Mouse (Mus musculus) heart, adult 18-20 months (tissue): ENCODE measurements around the gene Myd88. TPM values are rescaled to one million over a fixed set of nuclear protein-coding genes. Genes with fewer than 3 reads are reported as not detected.
"Not testable (repeated sequence)": the region's sequence is repeated elsewhere in the genome, so short reads cannot be mapped to it uniquely, and the experiment has no call there.

ENCODE experiments used
- DNase-seq, 2 experiments: peaks; one replicate each; pipeline ENCODE4 v3.0.0; 2021 to 2022; ENCODE audit warnings: mixed read lengths in 1 of 2
- long read RNA-seq, 2 experiments: library from polyadenylated mRNA; stranded (forward); transcript quantifications; one replicate each; pipeline ENCODE4 v2.0.0; 2021
- total RNA-seq, 2 experiments: library from RNA; stranded (reverse); gene quantifications; 2 replicates each; pipeline ENCODE4 v1.2.3; 2021

The Myd88 gene
- 10 to 100 TPM; 12.9 to 13.9 TPM for total RNA-seq
- long read RNA-seq, experiment 1, transcript Myd88-201 (6 exons, 1,960 nt): major isoform, 6 of 11 reads
- long read RNA-seq, experiment 1, partial matches to known transcripts: 0 of 11 reads
- long read RNA-seq, experiment 1, other reads (novel, unspliced or antisense): 5 of 11 reads
- long read RNA-seq, experiment 2, transcript Myd88-201 (6 exons, 1,960 nt): major isoform, 12 of 19 reads
- long read RNA-seq, experiment 2, partial matches to known transcripts: 0 of 19 reads
- long read RNA-seq, experiment 2, other reads (novel, unspliced or antisense): 7 of 19 reads

DNA sequence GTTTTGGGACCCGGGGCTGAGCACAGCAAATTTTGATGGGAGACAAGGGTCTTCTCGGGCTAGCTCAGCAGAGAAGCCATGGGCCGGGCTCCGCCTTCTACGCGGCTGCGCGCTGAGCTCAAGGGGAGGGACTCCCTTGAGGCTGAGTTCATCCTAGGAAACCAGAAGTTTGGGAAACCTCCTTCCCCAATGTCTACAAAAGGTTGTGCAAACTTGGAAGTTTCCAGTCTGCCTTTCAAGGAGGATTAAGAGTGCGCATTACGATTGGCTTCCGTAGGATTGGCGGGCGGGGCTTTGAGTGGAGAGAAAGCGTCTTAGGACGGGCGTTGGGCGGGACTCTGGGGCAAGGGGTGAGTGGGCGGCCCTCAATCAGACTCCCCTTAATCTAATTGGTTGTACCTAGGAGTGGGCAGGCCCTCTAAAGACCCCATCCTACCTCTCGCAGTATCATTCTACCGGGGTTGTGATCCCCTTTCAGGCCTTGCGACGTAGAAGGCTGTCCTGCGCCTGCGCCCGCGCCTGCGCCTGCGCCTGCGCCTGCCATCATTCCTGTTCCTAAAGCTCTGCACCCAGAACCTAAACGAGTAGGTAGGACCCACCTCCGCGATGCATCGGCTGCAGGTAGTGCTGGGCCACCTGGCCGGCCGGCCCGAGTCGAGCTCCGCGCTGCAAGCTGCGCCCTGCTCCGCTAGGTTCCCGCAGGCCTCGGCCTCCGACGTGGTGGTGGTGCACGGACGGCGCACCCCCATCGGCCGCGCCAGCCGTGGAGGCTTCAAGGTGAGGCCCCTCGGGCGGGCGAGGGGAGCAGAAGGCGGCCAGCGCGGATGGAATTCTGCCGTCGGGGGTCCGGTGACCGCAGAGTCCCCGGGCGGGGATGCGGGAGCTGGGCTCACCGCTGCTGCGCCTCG, at the start of gene Myd88:
Myd88 (minus strand) TSS at position 503 of the 908 bp plus-strand sequence.
- DNase-seq: peak; percentile 97 to 99

DNA sequence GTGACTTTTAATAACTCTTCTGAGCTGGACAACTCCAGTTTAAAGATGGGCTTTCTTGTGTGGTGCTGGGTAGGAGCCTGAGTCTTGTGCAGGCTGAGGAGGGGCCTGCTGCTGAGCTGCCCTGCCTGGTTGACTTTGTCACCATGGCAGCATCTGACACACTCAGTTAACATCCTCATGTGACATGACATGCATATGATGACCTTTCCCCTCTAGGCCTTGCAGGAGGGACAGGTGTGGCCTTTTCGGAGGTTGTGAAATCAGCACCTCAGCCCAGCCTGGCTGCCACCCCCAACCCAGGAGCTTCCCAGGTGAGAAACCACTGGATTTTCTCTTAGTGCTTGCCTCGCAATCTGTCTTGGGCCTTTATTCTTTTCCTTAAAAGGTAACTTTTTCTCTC, 49.0 kb upstream of the Myd88 start:
- no peak for DNase-seq

DNA sequence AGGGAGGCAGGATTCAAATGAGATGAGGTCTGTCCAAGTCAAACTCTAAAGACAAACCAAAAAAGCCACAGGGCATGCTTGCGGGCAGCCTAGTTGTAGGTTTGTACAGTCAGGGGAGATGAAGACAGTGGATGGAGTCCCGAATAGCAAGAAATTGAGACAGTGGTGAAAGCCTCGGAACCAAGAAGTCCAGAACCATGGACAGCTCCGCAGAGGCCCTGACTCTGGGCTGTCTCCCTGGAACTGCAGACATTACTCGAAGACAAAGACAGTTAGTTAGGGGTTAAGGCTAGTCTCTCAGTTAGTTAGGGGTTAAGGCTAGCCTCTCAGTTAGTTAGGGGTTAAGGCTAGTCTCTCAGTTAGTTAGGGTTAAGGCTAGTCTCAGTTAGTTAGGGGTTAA, 47.7 kb upstream of the Myd88 start:
- DNase-seq: no peak

DNA sequence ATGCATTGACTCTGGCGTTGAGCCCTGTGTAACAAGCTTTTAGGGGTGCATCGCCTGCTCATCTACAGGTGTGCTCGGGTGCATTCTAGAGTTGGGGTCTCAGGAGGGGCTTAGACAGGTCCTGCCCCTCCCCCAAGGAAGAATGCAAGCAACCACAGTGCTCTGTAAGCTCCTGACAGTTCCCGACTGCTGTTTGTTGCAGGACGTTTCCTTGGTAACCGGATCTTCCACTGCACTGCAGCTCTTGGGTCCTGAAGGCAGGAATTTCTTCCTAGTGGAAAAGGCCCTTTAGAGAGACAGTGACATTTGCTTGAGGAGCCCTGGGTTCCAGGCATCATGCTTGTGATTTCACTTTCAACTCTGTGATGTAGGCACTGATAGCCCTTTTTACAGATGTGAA, 41.4 kb upstream of the Myd88 start:
- no peak for DNase-seq

DNA sequence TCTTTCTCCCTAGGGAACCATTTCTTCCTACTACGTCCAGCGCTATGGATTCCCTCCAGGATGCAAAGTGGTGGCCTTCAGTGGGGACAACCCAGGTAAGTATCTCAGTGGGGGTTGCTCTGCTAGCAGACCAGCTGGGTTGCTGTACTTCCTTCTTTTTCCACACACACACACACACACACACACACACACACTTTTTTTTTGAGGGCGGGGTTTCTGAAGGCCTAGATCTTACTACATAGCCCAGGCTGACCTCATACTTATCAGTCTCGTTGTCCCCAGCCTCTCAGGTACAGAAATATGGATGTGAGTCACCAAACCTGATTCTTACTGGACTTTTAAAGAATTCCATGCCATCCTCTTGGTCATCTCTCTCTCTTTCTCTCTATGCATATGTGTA, 37.0 kb upstream of the Myd88 start:
- DNase-seq: no peak

DNA sequence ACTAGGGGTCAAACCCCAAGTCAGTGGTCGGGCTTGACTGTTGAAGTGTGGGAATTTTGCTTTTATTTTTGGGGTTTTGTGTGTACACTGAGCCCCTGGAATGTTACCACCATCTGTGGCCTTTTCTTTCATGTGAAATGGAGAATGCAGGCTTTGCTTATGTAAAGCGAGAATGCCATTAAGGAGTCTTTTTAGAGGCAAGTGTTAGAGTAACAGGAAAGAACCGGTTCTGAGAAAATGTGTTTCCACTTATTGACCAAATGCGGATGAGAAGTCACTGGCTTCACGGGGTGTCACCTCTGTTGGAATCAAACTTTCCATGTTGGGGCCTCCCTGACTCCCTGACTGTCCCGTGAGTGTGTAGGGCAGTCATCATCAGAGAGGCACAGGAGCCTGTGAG, 34.3 kb upstream of the Myd88 start:
- DNase-seq: no peak

DNA sequence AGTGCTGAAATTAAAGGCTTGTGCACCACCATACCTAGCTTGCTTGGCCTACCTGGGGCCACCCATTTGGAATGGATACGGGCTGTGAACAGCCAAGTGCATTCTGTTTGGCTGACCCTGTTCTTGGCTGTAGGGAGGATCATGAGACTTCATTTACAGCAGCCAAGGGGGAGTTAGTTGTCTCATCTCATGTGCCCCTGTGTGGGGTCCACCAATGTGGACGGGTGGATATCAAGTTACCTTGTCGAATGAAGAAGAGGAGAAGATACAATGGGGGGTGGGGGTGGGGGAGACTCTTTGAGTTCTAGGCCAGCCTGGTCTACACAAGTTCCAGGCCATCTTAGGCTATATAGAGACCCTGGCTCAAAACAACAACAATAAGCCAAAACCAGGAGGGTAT, 33.8 kb upstream of the Myd88 start:
- DNase-seq: no peak

DNA sequence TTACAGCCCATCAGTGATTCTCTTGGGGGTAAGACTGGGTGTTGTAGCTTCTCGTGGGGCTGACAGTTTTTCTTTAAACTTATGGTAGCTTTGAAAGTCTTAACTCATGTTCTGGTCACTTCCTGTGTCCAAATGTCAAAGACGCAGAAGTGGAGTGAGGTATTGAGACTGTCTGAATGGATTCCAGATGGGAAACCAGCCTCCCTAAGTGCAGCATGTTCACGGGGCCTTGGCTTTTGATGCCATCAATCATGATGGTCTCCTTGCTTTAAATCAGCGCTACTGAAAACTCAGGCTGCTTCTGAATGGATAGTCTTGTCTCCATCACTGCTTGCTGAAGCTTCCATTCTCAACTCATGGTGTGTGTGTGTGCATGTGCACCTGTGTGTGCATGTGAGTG, 30.0 kb upstream of the Myd88 start:
- DNase-seq: no peak

DNA sequence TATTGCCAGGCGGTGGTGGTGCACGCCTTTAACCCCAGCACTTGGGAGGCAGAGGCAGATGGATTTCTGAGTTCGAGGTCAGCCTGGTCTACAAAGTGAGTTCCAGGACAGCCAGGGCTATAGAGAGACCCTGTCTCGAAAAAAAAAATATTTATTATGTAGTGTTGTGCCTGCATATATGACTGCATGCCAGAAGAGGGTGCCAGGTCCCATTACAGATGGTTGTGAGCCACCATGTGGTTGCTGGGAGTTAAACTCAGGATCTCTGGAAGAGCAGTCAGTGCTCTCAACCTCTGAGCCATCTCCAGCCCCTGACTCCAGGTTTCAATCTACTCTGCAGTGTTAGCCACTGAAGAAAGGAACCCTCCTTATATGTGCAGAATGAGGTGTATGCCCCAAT, 29.6 kb upstream of the Myd88 start:
- DNase-seq: not testable (repeated sequence)

DNA sequence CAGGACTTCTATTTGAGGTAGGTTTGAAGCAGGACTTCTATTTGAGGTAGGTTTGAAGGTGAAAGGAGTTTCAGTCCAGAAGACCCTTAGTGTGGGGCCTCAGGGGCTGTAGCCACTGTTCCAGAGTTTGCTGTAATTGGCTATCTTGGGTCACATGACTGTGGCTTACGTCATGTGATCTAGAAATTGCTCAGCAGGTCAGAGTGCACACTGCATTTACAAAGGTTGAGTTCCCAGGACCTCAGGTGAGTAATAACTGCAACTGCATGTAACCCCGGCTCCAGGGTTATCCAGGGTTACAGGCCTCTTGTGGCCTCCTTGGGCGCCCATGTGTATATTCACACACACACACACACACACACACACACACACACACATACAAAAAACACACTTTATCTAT, 27.2 kb upstream of the Myd88 start:
- DNase-seq: no peak

DNA sequence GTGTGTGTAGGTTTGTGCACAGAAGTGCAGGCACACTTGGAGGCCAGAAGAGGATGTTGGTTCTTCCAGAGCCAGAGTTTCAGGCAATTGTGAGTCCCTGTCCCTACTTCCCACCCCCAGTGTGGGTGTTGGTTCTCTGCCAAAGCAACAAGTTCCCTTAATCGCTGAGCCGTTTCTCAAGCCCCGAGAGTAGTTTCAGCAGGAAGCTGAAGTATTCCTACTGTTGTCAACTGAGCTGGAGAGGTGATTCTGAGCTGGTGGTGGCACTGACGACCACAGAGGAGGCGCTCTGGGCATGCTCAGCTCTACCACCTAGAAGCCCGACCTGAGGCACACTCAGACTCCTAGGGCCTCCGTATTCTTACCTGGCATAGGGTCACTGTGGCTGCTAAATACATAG, 24.1 kb upstream of the Myd88 start, which contains the start of gene Slc22a14:
Slc22a14 (minus strand) TSS at position 270 of the 400 bp plus-strand sequence.
- peak in 1 of 2 experiments; percentile 57 for DNase-seq

DNA sequence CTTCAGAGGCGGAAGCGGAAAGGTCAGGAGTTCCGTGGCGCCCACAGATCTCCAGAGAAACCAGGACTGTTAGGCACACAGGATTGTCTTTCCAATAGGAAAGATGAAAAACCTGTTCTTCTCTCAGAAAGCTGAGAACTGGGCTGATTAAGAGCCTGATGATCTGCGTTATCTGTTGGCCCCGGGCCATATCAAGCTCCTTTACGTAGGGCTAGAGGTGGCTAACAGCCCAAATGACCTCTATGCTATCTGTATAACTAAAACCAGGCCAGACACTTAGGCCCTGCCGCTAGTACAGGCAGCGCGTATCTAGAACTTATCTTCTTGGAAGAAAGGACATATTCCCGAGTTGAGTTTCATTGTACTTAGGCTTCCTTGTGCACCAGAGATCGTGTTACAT, 22.0 kb upstream of the Myd88 start:
- DNase-seq: no peak

DNA sequence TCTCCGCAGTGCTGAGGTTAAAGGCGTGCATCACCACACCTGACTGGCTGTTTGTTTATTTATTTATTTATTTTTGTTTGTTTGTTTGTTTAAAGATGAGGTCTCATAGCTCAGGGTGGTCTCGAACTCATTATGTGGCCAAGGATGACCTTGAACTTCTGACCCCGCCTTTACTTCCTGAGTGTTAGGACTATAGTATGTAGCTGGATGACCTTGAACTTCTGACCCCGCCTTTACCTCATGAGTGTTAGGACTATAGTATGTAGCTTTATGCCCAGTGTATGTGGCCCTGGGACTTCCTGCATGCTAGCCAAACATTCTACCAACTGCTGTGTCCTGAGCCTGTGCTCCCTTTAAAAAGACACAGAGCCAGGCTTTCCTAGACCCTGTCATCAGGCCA, 20.2 kb upstream of the Myd88 start:
- no peak for DNase-seq

DNA sequence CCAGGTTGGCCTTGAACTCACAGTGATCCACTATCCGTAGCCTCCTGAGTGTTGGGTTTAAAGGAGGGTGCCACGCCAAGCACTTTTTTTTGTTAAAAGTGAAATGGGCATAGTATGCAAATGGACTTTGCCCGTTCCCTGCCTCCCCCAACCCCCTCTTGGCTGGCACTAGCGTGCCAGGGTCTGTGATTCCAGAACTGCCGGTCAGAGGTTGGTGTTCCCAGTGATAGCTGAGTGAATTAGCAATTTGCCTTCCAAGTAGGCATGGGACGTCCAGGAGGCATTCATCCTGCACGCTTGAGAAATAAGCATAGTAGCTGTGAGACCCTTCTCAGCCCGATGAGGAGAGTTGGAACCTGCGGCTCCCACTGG, 16.8 kb upstream of the Myd88 start:
- no peak for DNase-seq

DNA sequence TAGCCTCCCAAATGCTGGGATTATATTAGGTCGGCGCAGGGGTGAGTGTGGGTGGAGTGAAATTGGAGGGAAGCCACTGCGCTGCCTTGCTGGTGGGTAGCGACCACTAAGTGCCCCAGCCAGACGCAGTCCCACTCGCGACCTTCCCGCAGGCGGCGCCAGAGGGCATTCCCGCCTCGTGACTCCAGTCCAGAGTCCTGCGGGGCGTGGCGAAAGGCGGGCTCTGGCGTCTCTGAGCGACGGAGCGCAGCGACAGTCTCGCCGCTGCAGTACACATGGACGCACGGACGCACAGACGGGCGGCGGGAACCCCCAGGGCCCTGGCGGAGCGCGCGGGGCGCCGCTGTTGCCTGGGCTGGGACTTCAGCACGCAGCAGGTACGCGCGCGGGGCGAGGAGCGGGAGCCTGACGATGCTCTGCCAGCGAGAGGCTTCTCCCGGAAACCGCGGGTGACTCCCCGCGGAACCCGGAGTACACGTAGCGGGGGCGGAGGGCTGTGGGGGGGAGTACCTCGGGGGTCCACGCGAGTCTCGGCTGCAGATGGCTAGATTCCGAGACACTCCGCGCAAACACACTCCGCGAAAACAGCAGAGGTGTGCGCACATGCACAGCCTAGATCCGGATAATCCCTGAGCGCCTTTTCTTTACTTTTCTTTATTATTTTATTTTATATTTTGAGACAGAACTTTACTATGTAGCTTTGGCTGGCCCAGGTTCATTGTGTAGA, 16.3 kb upstream of the Myd88 start, which contains the start of gene Xylb:
Xylb (plus strand) TSS at position 51 of the 727 bp plus-strand sequence.
- peak; percentile 93 to 97 for DNase-seq

DNA sequence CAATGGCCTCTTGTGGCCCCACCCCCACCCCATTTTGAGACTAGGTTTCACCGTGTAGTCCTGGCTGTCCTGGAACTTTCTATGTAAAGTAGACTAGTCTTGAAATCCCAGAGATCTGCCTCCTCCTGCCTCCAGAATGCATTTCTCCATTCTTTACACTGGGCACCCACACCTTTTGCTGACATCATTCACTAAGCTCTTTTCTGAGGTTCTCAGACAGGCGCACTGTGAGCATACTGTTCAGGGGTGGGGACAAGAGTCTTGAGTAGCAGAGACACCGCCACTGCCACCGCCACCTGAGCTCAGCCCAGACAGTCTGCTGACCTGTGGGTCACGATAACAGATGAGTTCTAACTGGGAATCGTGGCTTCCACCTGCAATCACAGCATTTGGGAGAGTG, 14.7 kb upstream of the Myd88 start:
- no peak for DNase-seq

DNA sequence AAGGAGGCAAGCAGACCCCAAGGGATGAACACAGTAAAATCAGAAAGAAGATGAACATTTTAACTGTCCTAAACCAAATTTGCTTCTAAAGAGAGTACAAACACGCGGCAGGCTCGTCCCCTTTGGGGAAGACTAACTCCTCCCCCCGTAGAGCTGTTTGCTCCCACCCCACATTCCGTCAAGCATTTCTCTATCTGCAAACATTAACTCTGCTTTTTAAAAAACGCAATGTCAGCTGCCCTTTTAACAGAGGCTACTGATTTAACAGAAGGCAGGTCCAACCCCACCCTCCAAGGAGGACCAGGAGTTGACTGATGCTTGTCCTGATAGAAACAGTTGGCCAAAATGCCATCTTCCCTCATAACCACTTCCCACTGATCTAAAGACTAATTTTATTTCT, 12.7 kb upstream of the Myd88 start:
- DNase-seq: no peak

DNA sequence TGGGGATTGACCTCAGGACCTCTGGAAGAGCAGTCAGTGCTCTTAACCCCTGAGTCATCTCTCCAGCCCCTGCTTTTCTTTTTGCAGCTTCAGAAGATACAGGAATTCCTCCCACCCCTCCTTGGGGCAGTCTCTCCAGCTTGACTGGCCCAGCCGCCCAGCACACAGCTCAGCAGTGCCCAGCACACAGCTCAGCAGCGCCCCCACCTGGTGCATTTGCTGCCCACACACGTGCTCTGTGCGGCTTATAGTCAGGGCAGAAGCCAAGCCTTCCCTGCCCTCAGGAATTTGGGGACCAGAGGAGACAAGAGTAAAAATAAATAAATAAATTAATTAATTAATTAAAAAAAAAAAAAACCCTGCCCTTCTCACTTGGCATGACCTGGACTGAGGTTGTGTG, 10.8 kb upstream of the Myd88 start:
- DNase-seq: peak; percentile 73 to 84

DNA sequence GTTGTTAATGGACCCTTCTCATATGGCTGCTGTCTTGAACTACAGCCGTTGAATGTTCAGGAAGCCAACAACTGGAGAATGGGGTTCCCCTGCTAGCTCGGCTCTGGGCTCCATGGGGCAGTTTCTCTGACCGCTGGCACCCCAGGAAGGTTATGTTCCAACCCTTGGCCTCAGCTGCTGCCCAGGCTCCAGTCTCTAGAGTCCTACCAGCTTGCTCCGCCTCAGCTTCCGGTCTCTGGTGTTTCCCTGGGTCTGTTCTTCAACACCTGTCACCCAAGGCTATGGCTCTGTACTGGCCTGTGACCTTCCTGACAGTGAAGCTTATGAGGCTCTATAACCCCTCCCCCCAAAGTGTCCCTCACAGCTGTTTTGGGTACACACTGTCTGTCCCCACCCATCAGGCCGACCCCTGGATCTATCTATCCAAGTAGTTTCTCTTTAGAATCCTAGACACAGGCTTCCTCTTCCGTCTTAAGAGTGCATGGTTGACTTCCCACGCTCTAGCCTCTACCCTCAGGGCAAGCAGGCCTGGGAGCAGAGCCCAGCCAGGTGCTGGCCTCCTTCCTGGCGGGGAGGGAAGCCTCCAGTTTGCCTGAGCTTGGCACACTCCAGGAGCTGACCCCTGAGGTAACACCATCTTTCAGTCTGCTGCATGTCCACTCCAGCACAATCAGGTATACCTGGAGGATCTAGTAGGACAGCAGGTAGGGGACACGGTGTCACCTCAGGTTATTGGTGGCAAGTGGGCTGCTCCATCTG, 9.9 kb upstream of the Myd88 start:
- DNase-seq: no peak

DNA sequence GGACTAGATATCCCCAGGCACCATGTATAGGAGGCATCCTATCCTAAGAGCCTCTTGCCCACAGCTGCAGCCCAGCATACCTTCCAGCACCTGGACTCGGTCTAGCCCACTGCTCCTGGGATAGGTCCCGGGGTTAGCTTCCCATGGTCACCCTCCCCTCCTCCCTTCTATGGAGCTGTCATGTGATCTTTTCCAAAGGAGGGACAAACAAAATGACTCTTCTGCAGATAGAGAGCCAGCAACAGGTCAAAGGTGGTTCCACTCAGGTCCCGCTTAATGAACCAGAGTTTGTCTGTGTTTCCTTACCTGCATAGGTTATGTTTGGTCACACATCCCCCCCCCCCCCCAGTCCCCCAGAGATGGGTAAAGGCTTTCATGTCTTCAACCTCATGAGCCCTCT, 9.3 kb upstream of the Myd88 start:
- DNase-seq: no peak

DNA sequence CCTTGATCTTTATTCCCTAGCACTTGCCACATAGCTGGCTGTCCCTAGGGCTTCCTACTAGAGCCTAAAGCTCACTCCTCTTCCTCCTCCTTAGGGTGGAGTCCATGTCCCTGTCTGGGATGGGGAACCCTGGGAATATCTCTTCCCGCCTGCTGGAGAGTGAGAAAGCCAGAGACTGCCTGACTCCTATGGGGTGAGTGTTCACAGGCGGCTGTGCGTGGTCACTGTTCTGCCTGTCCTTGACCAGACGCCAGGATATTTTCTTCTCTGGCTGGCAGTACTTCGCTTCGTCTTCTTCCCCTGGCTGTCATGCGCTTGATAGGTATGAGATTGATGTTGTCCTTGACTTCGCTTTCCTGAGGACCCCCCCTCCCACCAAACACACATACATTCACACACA, 5.2 kb upstream of the Myd88 start:
- DNase-seq: no peak

DNA sequence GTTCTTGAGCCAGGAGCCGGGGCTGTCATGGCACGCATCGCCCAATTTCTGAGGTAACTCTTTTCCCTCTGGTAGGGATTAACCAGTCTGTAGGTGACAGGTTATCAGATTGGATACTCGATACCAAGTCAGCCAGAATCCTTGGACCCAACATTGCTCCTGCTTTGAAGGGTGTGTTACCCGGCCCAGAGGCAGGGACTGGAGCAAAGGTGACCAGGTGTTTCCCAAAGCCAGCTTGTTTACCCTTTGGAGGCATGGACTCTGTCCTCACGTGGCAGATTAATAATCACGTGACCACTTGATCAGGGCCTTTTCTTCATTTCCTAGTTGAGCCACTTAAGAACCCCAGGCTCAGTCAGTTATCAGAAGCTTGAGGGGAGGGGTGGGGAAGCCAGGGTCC, 1.5 kb upstream of the Myd88 start:
- DNase-seq: no peak
